Comparison of ENCODE assay signal across 32 mouse cellular contexts in the genomic region with DNA sequence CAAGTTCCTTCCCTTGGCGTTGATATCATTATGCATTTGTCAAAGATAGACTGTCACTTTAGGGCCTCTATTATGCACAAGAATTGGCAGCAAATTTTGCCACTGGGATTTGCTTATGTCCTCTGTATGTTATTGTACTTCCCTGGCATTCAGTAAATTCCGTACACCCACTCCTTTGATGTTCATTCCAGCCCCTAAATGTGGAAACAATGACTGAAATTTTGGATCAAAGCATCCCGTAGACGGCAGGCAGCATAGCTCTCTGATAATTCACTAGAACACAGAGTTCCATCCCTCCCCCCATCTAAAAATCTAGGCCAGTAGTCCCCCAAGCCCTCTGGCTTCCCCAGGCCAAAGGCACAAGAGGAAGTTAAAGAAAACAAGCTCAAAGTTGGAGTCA.
DNase-seq lines count a peak whose midpoint lies in the region; ATAC-seq and TF ChIP-seq lines count a peak whose summit lies in the region.
"Had no signal": no experiment of that assay in that cellular context is flagged by ENCODE, and none has a peak within 500 bp of the region (broad histone marks: within the 10 kb centered on the region; RNA-seq: fewer than 3 reads in every experiment).

No protein-coding gene starts in this region.

- H3K27ac ChIP-seq in embryonic facial prominence, embryonic 14.5 days (replicated peaks; ENCODE audit: low read depth, low read length) = no peak overlapping the region
- H3K27ac ChIP-seq in embryonic facial prominence, embryonic 10.5 days (replicated peaks) = no peak overlapping the region
- peak overlapping the region; percentile 12; the same call in 1 of the 2 replicates for H3K27ac ChIP-seq in gastrocnemius, adult 2 months
- H3K27ac ChIP-seq: embryonic facial prominence, embryonic 12.5 days; heart, embryonic 15.5 days; hindbrain, embryonic 12.5 days; hindbrain, postnatal 0 days; intestine, embryonic 15.5 days; layer of hippocampus, adult 2 months; left cerebral cortex, adult 2 months; limb, embryonic 15.5 days; liver, embryonic 13.5 days; neural tube, embryonic 12.5 days; stomach, postnatal 0 days had no signal

- no peak overlapping the region for H3K4me2 ChIP-seq in embryonic facial prominence, embryonic 14.5 days (ENCODE audit: low read depth, low read length)
- H3K4me2 ChIP-seq: embryonic facial prominence, embryonic 12.5 days; heart, embryonic 15.5 days; hindbrain, embryonic 12.5 days; intestine, embryonic 15.5 days; limb, embryonic 15.5 days; liver, embryonic 13.5 days; midbrain, embryonic 11.5 days; neural tube, embryonic 12.5 days had no signal

- intact Hi-C loops in gastrocnemius, adult 2 months (cut with DNase I) = loop anchor here (1.0 to 5.0 kb wide), 3 partner anchors 39 to 609 kb away; partner anchors contain the start of gene Hoxd8
- intact Hi-C loops in left cerebral cortex, postnatal 4 days (cut with DNase I) = loop anchor here (5.0 to 10.0 kb wide), 3 partner anchors 174 to 594 kb away; no protein-coding TSS in a partner anchor

- ATAC-seq in embryonic facial prominence, embryonic 14.5 days (ENCODE audit: low read depth) = no peak
- ATAC-seq: hindbrain, postnatal 0 days; intestine, embryonic 15.5 days had no signal

- 32% methylated on average over 4 of the region's 4 CpGs for WGBS in embryonic facial prominence, embryonic 14.5 days
- WGBS in embryonic facial prominence, embryonic 10.5 days = 63% methylated on average over 4 of the region's 4 CpGs

- 0 out of 2 replicates have a peak, but pooled peaks cover 3% of the 10 kb centered on the region for H3K4me1 ChIP-seq in embryonic facial prominence, embryonic 14.5 days (ENCODE audit: control insufficient read depth, insufficient read depth, low read length)
- H3K4me1 ChIP-seq in embryonic facial prominence, embryonic 10.5 days = no peaks in the 10 kb centered on the region
- H3K4me1 ChIP-seq: embryonic facial prominence, embryonic 12.5 days; heart, embryonic 15.5 days; hindbrain, embryonic 12.5 days; intestine, embryonic 15.5 days; liver, embryonic 13.5 days had no signal

- no peak for TF ChIP-seq CTCF in gastrocnemius, adult 2 months (IDR thresholded peaks at IDR 0.05)

- peak; percentile 45 for DNase-seq in embryonic facial prominence, embryonic 14.5 days (ENCODE audit: low spot score)
- no peak for DNase-seq in embryonic facial prominence, embryonic 10.5 days (ENCODE audit: low spot score)
- no peak for DNase-seq in gastrocnemius, adult 2 months
- no peak for DNase-seq in gastrocnemius, adult 8-10 months (ENCODE audit: low spot score in 2 of 2)
- peak; percentile 3 to 40 for DNase-seq in heart, adult 9 months (ENCODE audit: low spot score in 2 of 2)
- no peak for DNase-seq in heart, postnatal 4 days
- DNase-seq in skeletal muscle tissue, adult 2 months (ENCODE audit: low read depth, low spot score) = peak; percentile 2
- DNase-seq in left cerebral cortex, postnatal 4 days = no peak
- DNase-seq: adrenal gland, postnatal 10 days; cerebellum, adult 11 months; cerebellum, adult 9-10 months; cerebellum, postnatal 36 days; kidney, adult 2 months; kidney, postnatal 36 days; liver, embryonic 13.5 days; lung, adult 18-20 months; right cerebral cortex, adult 18-20 months; thymus, adult 2 months; thymus, postnatal 36 days had no signal

- peaks cover 2% of the 10 kb centered on the region; the same call in 1 of the 2 replicates for H3K27me3 ChIP-seq in embryonic facial prominence, embryonic 14.5 days (replicated peaks; ENCODE audit: control insufficient read depth, insufficient read depth, low read length)
- H3K27me3 ChIP-seq in embryonic facial prominence, embryonic 10.5 days (replicated peaks; ENCODE audit: low read depth, poor library complexity, severe bottlenecking) = peaks cover 13% of the 10 kb centered on the region
- H3K27me3 ChIP-seq: CH12.LX; hindbrain, embryonic 12.5 days; neural tube, embryonic 12.5 days had no signal

- no peaks in the 10 kb centered on the region for H3K9me3 ChIP-seq in embryonic facial prominence, embryonic 14.5 days (ENCODE audit: control insufficient read depth, low read length)
- H3K9me3 ChIP-seq in embryonic facial prominence, embryonic 10.5 days = no peaks in the 10 kb centered on the region
- H3K9me3 ChIP-seq: embryonic facial prominence, embryonic 12.5 days; heart, embryonic 15.5 days; hindbrain, embryonic 12.5 days; intestine, embryonic 15.5 days; limb, embryonic 15.5 days; liver, embryonic 13.5 days; neural tube, embryonic 12.5 days had no signal

- no peaks in the 10 kb centered on the region for H3K36me3 ChIP-seq in embryonic facial prominence, embryonic 14.5 days (ENCODE audit: control insufficient read depth, insufficient read depth, low read length)
- H3K36me3 ChIP-seq in embryonic facial prominence, embryonic 10.5 days (replicated peaks) = no peaks in the 10 kb centered on the region
- H3K36me3 ChIP-seq: embryonic facial prominence, embryonic 12.5 days; heart, embryonic 15.5 days; hindbrain, embryonic 12.5 days; intestine, embryonic 15.5 days; limb, embryonic 15.5 days; liver, embryonic 13.5 days; neural tube, embryonic 12.5 days had no signal

- no peak overlapping the region for H3K9ac ChIP-seq in embryonic facial prominence, embryonic 14.5 days (ENCODE audit: low read depth, low read length)
- H3K9ac ChIP-seq: embryonic facial prominence, embryonic 12.5 days; heart, embryonic 15.5 days; hindbrain, embryonic 12.5 days; intestine, embryonic 15.5 days; limb, embryonic 15.5 days; liver, embryonic 13.5 days; neural tube, embryonic 12.5 days had no signal

- H3K4me3 ChIP-seq in embryonic facial prominence, embryonic 14.5 days (ENCODE audit: low read depth, low read length) = no peak overlapping the region
- H3K4me3 ChIP-seq in embryonic facial prominence, embryonic 10.5 days = no peak overlapping the region
- H3K4me3 ChIP-seq in gastrocnemius, adult 2 months = no peak overlapping the region
- H3K4me3 ChIP-seq: embryonic facial prominence, embryonic 12.5 days; heart, embryonic 15.5 days; hindbrain, embryonic 12.5 days; intestine, embryonic 15.5 days; layer of hippocampus, adult 2 months; left cerebral cortex, adult 2 months; limb, embryonic 15.5 days; liver, embryonic 13.5 days; myocyte; neural tube, embryonic 12.5 days had no signal

Comparison
In these comparisons a context has a peak if more than half of its experiments do, and no peak if none do; other contexts are left out.
1. DNase-seq: peak in embryonic facial prominence, embryonic 14.5 days (single experiment), heart, adult 9 months (2 of 2) and skeletal muscle tissue, adult 2 months (single experiment); none in embryonic facial prominence, embryonic 10.5 days (single experiment), gastrocnemius, adult 2 months (single experiment), gastrocnemius, adult 8-10 months (0 of 2), heart, postnatal 4 days (single experiment) and left cerebral cortex, postnatal 4 days (single experiment).